Mouse (Mus musculus): ENCODE data around the gene Trmu. TPM values are rescaled to one million over a fixed set of nuclear protein-coding genes. Genes with fewer than 3 reads are reported as not detected.
A peak's percentile ranks its signal among the peaks of the same experiment; 100 is the strongest.

The Trmu gene
- polyA plus RNA-seq, 1 experiment from 2014 or later: 26.6 TPM

- H3K27ac ChIP-seq (ENCODE audit: low read length): no peak overlapping the region
Observed at GRCm38 (mm10) chr15:85892498-85893118, 13.5 kb downstream of the Trmu start.

DNA sequence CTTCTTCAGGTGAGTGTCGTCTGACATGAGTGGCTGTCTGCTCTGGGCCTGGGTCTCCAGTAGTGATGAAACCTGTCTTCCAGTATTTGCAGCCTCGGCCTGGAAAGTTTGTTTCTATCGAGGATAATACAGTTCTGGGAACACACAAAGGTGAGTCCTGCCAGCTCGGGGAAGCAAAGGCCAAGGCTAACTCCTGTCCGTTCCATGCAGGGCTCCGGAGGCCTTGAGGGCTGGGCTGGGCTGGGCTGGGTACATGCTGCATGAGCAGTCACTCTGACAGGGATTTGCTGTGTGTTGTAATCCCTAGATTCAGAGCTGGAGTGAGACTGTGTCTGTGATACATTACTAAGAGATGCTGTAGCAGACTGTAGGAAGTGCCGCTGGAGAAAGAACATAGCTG, 14.8 kb downstream of the Trmu start:
- Histone ChIP-seq H3K4me2 (replicated peaks; ENCODE audit: low read depth, low read length) (no peak overlapping the region), H3K9me3 (ENCODE audit: low read length) (no peaks in the 10 kb centered on the region), H3K27ac (ENCODE audit: low read length) (no peak overlapping the region), H3K27me3 (replicated peaks; ENCODE audit: insufficient read depth, low read length) (no peaks in the 10 kb centered on the region), H3K4me1 (ENCODE audit: insufficient read depth, low read depth, low read length) (no peaks in the 10 kb centered on the region), H3K9ac (replicated peaks; ENCODE audit: low read depth) (no peak overlapping the region), H3K36me3 (ENCODE audit: insufficient read depth, low read length) (peaks cover 48% of the 10 kb centered on the region), H3K4me3 (ENCODE audit: low read depth, low read length) (no peak overlapping the region)
- TF ChIP-seq CTCF (IDR thresholded peaks at IDR 0.05) (no peak), EP300 (IDR thresholded peaks at IDR 0.05) (no peak)
- no peak for ATAC-seq
- DNase-seq (ENCODE audit: low spot score): no peak
- 85% methylated on average over 7 of the region's 7 CpGs for WGBS

More at GRCm38 (mm10) chr15:85892498-85893118, 13.5 kb downstream of the Trmu start:
- H3K27me3 ChIP-seq (replicated peaks; ENCODE audit: insufficient read depth, low read length): no peaks in the 10 kb centered on the region
- peaks cover 43% of the 10 kb centered on the region for H3K36me3 ChIP-seq (ENCODE audit: insufficient read depth, low read length)
- no peak overlapping the region for H3K4me3 ChIP-seq (ENCODE audit: low read depth, low read length)
- DNase-seq (ENCODE audit: low spot score) (no peak), ATAC-seq (no peak)
- no peaks in the 10 kb centered on the region for H3K4me1 ChIP-seq (ENCODE audit: insufficient read depth, low read depth, low read length)
- H3K4me2 ChIP-seq (replicated peaks; ENCODE audit: low read depth, low read length): no peak overlapping the region
- no peaks in the 10 kb centered on the region for H3K9me3 ChIP-seq (ENCODE audit: low read length)
- no peak overlapping the region for H3K9ac ChIP-seq (replicated peaks; ENCODE audit: low read depth)
- TF ChIP-seq CTCF (IDR thresholded peaks at IDR 0.05): no peak
- 84% methylated on average over 13 of the region's 13 CpGs for WGBS

GRCm38 (mm10) chr15:85896284-85896683, 17.2 kb downstream of the Trmu start:
- ATAC-seq (no peak), DNase-seq (ENCODE audit: low spot score) (peak; percentile 62)
- WGBS: 17% methylated on average over 8 of the region's 8 CpGs
- H3K36me3 ChIP-seq (ENCODE audit: insufficient read depth, low read length): peaks cover 40% of the 10 kb centered on the region
- H3K9ac ChIP-seq (replicated peaks; ENCODE audit: low read depth): no peak overlapping the region
- no peak overlapping the region for H3K4me3 ChIP-seq (ENCODE audit: low read depth, low read length)
- H3K9me3 ChIP-seq (ENCODE audit: low read length): no peaks in the 10 kb centered on the region
- TF ChIP-seq CTCF (IDR thresholded peaks at IDR 0.05) (peak; percentile 94), EP300 (IDR thresholded peaks at IDR 0.05) (no peak)
- H3K4me1 ChIP-seq (ENCODE audit: insufficient read depth, low read depth, low read length): no peaks in the 10 kb centered on the region
- no peak overlapping the region for H3K4me2 ChIP-seq (replicated peaks; ENCODE audit: low read depth, low read length)
- no peaks in the 10 kb centered on the region for H3K27me3 ChIP-seq (replicated peaks; ENCODE audit: insufficient read depth, low read length)
- H3K27ac ChIP-seq (ENCODE audit: low read length): no peak overlapping the region

DNA sequence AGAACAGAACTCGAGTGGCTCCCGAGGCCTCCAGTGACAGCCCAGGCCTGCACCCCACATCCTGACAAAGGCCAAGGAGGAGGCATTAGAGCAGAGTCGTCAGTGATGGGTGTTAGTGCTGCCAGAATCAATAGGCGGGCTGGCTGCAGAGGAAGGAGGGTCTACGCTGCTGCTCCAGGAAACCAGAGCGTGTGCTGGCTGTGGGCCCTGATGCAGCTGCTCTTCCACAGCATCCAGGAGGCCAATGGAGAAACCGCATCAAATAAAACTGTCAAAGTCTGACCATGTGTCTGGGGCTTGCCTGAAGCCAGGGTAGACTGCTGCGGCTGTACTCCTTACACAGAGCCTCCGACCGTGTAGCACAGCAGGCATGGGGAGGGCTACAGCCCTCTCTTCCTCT, 18.0 kb downstream of the Trmu start:
- no peak overlapping the region for H3K27ac ChIP-seq (ENCODE audit: low read length)
- ATAC-seq: no peak
- no peaks in the 10 kb centered on the region for H3K9me3 ChIP-seq (ENCODE audit: low read length)
- no peaks in the 10 kb centered on the region for H3K27me3 ChIP-seq (replicated peaks; ENCODE audit: insufficient read depth, low read length)
- H3K4me3 ChIP-seq (ENCODE audit: low read depth, low read length): no peak overlapping the region
- no peak for DNase-seq (ENCODE audit: low spot score)
- WGBS: 77% methylated on average over 10 of the region's 10 CpGs
- no peaks in the 10 kb centered on the region for H3K4me1 ChIP-seq (ENCODE audit: insufficient read depth, low read depth, low read length)
- H3K9ac ChIP-seq (replicated peaks; ENCODE audit: low read depth): no peak overlapping the region
- H3K36me3 ChIP-seq (ENCODE audit: insufficient read depth, low read length): peaks cover 40% of the 10 kb centered on the region
- TF ChIP-seq EP300 (IDR thresholded peaks at IDR 0.05): no peak
- TF ChIP-seq CTCF (IDR thresholded peaks at IDR 0.05): no peak
- H3K4me2 ChIP-seq (replicated peaks; ENCODE audit: low read depth, low read length): no peak overlapping the region

GRCm38 (mm10) chr15:85899396-85899795, 20.3 kb downstream of the Trmu start:
- peak; percentile 37; the same call in 1 of the 2 replicates for ATAC-seq
- WGBS: 67% methylated on average over 6 of the region's 6 CpGs
- H3K9ac ChIP-seq (replicated peaks; ENCODE audit: low read depth): no peak overlapping the region

GRCm38 (mm10) chr15:85900318-85900717, 21.2 kb downstream of the Trmu start:
- TF ChIP-seq CTCF (IDR thresholded peaks at IDR 0.05): no peak
- H3K36me3 ChIP-seq (ENCODE audit: insufficient read depth, low read length): peaks cover 16% of the 10 kb centered on the region; the same call in 1 of the 2 replicates
- no peaks in the 10 kb centered on the region for H3K9me3 ChIP-seq (ENCODE audit: low read length)
- H3K4me2 ChIP-seq (replicated peaks; ENCODE audit: low read depth, low read length): no peak overlapping the region
- H3K27ac ChIP-seq (ENCODE audit: low read length): no peak overlapping the region
- DNase-seq (ENCODE audit: low spot score) (no peak), ATAC-seq (no peak)
- no peaks in the 10 kb centered on the region for H3K4me1 ChIP-seq (ENCODE audit: insufficient read depth, low read depth, low read length)
- H3K4me3 ChIP-seq (ENCODE audit: low read depth, low read length): no peak overlapping the region
- 74% methylated on average over 8 of the region's 8 CpGs for WGBS
- H3K9ac ChIP-seq (replicated peaks; ENCODE audit: low read depth): no peak overlapping the region
- no peaks in the 10 kb centered on the region for H3K27me3 ChIP-seq (replicated peaks; ENCODE audit: insufficient read depth, low read length)

More at GRCm38 (mm10) chr15:85899396-85899795, 20.3 kb downstream of the Trmu start:
- no peak overlapping the region for H3K4me2 ChIP-seq (replicated peaks; ENCODE audit: low read depth, low read length)
- H3K4me1 ChIP-seq (ENCODE audit: insufficient read depth, low read depth, low read length): no peaks in the 10 kb centered on the region
- DNase-seq (ENCODE audit: low spot score): peak; percentile 45
- no peak overlapping the region for H3K27ac ChIP-seq (ENCODE audit: low read length)
- no peak overlapping the region for H3K4me3 ChIP-seq (ENCODE audit: low read depth, low read length)
- peaks cover 21% of the 10 kb centered on the region; the same call in 1 of the 2 replicates for H3K36me3 ChIP-seq (ENCODE audit: insufficient read depth, low read length)
- TF ChIP-seq CTCF (IDR thresholded peaks at IDR 0.05) (no peak), EP300 (IDR thresholded peaks at IDR 0.05) (no peak)
- H3K27me3 ChIP-seq (replicated peaks; ENCODE audit: insufficient read depth, low read length): no peaks in the 10 kb centered on the region
- H3K9me3 ChIP-seq (ENCODE audit: low read length): no peaks in the 10 kb centered on the region

Measured in lung, postnatal 0 days (tissue).